Mouse (Mus musculus): Measurements from ENCODE around the gene Arhgef3.

Arhgef3 gene

DNA sequence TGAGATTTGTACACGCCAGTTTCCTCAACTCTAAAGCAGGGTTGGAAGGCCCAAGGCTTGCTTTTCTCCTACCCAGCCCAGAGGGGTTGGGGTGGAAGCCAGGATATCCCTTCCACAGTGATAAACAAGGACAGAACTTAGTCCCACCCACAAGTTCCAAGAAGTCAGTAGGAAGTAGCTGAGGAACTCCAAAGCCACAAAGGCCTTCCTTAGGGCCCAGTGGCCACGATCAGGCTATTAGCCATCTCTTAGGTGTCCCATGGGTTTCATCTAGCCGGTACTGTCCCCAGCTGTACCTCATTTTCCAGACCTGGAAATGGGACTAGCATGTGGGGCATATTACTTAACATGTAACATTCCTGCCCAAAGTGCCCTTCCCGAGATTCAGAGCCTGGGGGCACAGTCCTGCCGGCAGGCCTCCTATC, 236.4 kb downstream of the Arhgef3 start:
- DNase-seq = no peak

DNA sequence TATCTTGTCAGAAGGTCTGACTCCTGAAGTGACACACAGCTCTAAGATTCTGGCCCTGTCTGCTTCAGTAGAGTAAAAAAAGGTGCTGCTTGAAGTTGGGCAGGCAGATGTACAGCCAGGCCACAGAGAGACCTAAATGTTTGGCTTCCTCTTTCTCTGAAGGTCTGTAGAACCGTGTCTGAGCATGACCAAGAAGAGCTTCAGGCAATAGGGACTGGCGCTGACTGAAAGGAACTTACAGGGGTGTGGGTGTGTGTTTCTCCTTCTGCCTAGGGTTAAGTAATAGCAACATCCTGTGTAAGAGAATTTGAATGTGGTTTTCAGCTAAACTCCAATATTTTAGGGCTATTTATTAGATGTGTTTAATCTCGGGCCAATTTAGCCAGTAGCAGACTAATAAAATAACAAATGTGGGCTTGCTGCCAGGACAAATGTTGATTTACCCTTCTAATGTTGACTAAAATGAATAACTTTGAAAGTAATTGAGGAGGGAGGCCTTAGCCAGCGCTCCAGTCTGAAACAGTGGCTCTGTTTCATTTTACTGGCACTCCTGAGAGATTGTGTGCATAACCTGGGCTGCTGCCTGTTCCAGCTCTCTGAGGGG, 236.9 kb downstream of the Arhgef3 start:
- peak; percentile 58 for DNase-seq

DNA sequence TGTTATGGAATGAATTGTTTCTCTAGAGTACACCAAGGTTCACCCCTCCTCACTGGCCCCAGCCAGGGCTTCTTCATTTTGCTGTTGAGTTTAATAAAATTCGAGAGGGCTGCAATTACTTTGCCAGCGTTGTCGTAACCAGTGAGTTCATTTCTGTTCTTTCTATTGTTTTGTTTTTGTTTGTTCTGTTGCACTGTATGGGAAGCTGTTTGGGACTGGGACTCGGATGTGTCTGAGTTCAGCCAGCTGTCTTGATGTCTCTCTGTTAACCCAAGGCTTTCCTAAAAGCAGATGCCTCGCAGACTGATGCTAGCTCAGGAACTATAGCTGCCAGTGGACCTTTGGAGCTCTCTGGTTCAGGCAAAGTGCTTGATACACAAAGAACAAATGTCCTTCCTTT, 237.8 kb downstream of the Arhgef3 start:
- no peak for DNase-seq

DNA sequence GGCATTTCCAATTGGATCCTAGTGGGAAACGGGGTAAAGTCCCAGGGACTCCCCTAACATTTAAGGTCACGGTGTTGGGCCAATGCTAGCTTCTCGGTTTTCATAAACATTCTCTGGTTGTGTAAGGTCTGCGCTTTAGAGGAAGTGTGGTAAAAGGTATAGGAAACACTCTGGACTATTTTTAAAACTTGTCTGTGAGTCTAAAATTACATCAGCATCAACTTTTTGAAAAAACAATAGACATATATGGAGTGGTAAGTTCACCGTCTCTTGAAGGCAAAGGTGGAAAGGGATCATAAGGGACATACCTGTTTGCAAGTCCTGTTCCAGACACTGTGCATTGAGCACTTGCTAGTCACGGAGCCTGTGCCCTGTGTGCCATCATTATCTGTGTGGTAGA, 240.5 kb downstream of the Arhgef3 start:
- no peak for DNase-seq

DNA sequence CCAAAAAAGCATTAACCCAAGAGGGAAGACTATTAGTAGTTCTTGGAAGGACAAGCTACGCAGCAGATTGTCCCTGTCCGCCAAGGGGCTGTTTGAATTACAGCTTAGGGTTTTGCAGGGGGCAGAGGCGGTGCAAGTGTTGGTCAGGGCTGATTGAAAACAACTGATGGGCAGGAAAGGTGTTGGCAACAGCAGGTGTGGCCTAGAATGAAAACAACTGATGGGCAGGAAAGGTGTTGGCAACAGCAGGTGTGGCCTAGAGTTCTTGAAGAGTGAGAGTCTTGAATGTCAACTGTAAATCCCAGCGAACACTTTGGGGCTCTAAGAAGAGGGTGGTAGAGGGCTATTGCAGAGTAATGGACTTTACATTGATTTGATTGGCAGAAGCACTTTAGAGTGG, 241.2 kb downstream of the Arhgef3 start:
- DNase-seq = no peak

DNA sequence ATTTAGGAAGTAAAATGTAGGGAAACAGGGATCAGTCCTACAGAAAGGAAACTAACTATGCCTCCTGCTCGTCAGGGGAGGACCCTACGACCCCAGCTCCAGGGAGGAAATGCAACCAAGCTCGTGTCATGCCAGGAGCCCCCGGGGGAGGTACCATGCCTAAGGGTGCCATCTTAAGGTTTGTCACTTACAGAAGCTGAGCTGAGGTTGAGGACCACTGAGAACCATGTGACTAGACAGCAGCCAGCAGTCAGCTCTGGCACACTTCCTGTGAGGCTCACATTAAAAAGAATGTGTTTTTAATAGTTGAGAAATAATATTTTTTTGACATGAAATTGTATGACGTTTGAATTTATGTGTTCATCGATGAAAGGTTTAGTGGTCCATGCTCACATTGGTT, 242.4 kb downstream of the Arhgef3 start:
- no peak for DNase-seq

DNA sequence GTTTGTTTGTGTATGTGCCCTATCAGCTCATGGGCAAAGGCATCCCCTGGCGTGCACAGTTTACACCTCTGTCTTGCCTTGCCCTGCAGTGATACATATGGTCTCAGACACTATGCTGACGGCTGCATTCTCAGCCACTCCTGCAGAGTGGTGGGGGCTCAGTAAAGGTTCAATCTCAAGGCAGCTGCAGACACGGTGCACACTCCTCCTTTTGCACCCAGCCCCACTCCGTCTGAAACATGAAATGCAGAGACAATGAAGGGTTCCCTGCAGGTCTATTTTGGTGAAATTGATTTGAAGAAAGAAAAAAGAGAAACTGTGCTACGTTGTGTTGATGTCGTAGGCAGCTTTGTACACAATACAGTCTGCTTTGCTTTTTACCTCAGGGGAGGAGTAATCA, 243.5 kb downstream of the Arhgef3 start:
- DNase-seq = no peak

DNA sequence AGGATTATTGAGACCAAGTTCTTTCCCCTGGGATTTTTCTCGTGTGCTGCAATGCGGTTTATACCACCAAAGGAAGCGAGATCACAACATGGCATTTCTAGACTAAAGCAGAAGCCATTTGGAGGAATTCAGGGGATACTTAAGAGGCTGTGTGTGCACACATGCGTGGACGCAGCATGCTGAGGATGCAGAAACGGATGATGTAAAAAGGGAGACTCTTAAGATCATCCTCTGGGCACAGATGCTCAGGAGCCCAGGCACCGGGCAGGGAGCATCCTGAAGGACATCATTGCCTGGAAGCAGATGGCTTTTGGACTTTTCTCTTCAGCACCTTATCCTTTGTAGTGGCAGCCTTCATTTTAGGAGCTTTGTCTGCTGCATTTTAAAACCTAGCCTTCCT, 246.2 kb downstream of the Arhgef3 start:
- no peak for DNase-seq

DNA sequence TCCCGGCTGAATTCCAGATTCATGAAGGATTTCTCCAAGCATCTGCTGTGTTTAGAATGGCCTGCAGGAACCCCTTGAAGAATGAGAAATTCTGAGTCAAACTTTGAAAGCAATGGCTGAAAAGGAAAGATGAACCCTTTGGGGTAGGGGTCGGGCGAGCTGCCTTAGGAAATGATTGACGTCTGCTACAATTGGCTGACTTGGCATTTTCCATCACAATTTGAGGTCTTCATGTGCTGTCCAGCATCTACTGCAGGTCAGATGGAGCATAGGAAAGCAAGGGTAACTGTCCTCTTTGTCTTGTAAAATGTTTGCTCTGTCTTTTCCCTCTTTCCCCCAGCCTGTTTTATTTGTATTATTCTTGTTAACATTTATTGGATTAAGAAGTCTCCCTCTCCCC, 246.8 kb downstream of the Arhgef3 start:
- no peak for DNase-seq

DNA sequence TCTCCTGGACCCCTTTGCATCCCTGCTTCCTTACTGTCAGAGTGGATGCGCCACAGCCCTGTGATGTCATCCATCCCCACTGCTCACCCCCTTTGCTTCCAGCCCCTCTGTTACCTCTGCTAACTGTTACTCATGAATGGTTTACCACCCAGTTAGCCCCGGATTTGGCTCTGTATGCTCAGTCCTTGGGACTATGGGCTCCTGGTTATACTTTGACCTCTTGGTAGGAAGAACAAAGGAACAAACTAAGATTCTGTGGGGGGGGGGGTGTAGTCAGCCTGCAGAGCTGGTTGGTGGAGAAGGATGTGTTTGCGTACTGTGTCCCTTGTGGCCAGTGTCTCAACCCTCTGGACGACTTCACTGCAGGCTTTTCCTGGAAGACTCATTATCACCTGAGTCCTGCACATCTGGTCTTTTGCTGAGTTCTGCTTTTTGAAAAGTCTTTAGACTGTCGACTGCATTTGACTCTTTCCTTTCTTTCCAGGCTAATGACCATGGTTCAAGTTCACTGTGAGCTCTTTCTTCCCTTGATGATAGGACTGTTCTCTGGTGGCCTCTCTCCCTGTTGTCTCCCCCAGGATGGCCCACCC, 250.1 kb downstream of the Arhgef3 start:
- DNase-seq = no peak

DNA sequence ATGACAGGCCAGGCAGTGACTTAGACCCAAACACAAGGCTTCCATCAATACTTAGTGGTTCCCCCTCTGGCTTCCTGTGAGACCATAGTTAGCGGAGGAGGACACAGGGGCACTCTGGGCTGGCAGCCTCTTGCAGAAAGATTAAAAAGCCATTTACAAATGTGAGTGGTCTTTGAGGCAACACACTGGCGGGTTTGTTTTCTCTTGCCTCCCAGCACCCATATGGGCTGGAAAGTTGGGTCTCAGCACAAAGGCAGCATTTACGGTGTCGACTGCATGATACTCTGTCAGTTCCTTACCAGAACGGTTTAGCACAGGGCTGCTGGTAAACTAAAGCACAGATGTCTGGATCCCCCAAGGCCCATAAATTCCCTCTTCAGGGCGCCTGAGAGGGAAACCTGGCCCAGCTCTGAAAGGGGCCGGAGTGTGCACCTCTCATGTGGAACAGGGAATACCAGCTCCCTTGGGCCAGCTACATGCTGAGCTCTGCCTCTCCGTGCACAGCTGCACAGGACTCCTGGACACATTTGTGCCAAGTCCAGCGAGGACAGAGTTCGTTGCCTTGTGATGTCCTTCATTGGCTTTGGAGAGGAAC, 252.5 kb downstream of the Arhgef3 start:
- no peak for DNase-seq

DNA sequence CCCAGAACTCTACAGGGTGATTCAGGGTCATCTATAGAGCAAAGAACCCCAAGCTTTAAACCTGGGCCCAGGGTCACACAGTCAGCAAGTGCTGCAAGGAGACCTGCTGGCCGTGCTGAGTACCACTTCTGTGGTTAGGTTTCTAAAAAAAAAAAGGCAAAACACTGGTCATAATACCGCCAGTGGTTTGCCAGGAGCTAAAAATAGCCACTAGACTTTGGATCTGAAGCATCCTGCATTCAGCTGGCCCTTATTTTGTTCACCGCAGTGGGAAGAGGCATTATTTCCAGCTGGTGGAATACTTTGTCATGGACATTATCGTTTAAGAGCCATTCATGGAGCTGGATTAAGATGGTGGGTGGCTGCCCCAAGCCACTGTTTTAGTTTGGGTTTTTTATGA, 253.9 kb downstream of the Arhgef3 start:
- no peak for DNase-seq

DNA sequence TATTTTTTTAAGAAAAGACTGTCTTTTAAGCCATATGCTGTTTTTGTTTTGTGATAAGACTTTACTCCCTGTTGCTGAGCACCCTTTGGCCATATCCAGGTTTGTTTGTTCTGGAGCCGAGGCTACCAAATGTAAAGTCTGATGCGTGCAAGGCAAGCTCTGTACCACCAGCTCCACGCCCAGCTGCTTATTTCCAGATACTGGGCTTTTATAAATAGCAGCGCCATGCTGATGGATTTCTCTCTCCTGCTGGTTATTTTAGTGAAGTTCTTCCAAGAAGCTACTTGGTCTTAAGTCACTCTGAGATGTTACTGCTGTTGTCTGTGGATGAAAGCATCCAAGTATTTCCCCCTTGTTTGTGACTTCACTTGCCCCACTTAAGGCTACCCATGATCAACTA, 254.8 kb downstream of the Arhgef3 start:
- no peak for DNase-seq

DNA sequence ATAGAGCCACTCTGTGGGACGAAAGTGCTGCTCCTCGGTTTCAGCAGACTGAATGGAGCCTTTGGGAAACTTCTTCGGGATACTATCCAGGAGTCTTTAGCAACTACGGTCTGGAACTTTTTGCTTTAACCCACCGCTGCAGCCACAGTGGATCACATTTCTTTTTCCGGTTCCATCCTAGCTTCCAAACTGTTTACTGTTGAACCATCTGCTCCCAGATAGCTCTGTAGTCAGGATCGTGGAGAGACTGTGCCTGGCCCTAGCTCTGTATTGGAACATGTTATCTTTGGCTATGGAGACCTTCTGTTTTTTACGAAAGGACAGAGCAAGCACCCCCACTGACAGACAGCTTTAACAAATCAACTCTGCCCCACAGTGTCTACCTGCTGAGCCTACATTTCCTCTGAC, 257.0 kb downstream of the Arhgef3 start:
- DNase-seq = no peak

DNA sequence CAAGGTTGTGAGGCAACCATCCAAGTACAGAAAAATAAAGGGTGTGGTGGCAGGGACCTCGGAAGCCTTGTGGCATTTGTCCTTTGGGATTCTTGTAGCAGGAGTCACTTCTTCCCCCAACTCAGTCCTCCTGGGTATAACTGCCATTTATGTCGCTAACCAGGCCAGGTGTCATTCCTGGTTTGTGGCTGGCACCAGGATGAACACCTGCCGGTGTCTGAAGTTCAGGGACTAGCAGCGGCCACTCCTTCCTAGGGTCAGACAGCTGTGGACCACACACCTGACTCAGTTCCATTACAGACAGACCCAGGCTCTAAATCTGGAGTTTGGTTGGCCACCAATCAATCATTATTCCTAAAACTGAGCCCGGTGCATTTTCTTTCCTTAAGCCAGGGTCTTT, 258.8 kb downstream of the Arhgef3 start:
- no peak for DNase-seq

DNA sequence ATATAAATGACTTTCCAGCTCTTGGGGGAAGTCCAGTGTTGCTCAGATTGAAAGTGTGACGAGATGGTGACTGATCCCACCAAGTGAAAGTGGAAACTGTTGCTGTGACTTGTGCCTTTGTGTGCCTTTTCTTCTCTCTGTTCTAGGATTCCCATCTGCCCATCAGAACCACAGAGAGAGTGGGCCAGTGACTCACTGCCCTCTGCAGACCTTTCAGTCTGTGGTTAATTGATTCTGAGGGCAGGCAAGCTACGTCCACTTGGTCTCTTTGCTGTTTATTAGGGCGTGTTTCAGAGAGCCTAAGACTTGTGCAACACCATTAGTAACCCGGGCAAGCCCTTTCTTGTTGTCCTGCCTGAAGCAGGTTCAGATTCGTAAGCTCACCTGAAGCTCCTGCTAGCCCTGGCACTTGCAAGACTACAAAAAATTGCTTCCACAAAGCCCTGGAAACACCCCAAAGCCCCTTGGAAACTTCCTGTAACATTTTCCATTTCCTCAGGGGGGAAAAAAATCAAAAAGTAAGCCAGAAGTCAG, 261.5 kb downstream of the Arhgef3 start:
- DNase-seq = no peak

DNA sequence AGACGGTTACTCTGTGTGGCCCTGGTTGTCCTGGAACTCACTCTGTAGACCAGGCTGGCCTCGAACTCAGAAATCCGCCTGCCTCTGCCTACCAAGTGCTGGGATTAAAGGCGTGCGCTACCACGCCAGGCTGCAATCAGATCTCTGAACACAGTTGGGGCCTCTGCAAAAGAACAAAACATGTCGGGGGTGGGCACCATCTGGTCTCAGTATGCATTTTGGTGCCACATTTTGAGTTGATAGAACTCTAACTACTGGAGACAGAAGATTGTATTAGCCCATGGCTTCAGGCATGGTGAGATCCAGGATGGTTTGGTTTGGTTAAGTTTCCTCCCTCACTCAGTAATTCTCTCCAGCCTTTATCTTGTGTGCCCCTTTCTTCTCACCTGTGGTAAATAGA, 264.0 kb downstream of the Arhgef3 start:
- no peak for DNase-seq

DNA sequence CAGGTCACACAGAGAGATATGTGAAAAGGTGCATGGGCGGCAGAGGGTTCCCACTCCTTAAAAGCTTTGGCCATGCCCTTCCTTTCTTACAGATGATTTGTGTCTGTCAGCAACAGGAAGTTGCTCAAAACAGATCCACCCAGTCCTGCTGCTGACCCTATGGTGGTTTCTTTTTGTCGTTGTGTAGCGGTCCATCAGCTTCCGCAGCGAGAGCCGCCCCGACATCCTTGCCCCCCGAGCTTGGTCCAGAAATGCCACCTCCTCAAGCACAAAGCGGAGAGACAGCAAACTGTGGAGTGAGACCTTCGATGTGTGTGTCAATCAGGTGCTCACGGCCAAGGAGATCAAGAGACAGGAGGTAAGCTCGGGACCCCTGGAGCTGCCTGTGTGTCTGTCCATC, 264.7 kb downstream of the Arhgef3 start:
- no peak for DNase-seq

DNA sequence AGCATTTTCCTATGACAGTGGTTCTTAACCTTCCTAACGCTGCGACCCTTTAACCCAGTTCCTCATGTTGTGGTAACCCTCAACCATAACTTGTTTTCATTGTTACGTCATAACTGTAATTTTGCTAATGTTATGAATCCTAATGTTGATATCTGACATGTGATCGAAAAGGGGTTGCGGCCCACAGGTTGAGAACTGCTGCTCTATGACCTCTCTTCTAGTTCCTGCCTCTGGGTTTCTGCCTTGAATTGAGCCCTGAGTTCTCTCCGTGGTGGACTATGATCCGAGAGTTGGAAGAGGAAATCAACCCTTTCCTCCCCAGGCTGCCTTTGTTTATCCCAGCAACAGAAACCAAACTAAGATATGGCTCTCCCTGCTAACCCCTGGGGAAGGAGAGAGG, 266.8 kb downstream of the Arhgef3 start:
- no peak for DNase-seq

DNA sequence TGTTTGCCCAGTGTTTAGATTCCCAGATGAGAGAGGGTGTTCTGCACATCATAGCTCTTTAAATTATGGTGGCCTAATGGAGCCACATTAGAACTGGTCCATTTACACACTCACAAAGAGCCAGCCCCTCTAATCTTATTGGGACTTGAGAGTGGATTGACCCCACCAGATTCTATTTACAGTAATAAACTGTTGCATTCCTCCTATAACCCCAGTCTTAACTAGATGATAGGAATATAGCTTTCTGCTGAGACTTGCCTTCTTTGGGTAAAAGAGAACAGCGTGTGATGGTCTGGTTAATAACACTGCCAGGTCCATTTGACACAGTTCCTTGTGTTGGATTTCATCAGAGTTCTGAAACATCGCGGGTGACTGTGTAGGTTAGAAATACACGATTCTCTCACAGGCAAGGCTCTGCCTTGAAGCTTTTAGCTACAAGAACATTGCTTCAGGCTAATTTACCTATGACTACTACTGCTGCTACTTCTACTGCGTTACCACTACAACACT, 268.7 kb downstream of the Arhgef3 start:
- DNase-seq = no peak

DNA sequence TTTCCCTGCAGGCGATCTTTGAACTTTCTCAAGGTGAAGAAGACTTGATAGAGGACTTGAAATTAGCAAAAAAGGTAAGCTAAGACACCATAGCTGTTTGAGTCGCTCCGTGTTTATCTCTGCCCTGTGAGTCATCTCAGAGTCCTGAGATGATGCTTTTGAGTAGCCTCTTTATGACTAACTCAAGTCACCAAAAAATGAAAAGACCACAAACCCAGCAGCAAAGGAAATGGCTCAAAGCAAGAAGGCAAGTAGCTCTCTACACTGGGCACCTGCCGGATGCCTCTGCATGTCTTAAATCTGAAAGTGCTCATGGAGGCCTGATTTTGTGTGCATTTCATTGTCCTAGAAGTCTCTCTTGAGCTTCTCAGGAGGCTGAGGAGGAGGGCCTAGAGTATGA, 269.4 kb downstream of the Arhgef3 start:
- no peak for DNase-seq

DNA sequence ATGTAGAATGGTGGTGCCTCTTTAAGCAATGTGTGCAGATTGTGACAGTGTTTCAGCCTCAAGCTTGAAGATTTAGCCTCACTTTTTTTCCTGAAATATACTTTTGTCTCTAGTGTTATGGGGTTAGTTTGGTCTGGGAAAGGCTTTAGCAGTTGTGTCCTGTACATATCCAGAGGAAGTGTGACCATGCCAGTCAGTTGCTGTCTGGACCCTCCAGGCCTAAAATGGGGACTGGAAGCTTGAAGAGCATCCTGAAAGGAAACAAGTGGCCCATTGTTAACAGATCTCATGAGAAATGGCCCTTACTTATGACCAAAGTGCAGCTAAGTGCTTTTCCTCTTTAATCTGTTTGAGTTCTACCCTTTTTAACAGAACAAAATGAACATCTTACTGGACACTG, 273.9 kb downstream of the Arhgef3 start:
- no peak for DNase-seq

DNA sequence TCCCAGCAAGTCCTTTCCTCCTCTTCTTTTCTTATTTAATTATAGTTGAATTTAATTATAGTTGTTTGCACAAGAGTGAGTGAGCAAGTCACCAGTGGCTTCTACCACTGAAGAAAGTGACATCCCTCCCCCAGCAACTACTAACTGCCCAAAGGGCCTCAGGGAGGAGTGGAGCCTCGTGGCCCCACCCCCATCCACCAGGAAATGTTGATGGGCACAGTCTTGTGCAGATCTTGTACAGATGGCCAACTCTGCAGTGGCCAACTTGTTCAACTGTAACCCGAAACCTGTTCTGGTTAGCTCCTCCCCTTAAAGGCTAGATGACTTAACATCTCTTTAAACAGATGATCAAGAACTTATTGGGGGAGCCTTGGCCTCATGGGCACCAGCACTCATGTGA, 275.0 kb downstream of the Arhgef3 start:
- DNase-seq = no peak

DNA sequence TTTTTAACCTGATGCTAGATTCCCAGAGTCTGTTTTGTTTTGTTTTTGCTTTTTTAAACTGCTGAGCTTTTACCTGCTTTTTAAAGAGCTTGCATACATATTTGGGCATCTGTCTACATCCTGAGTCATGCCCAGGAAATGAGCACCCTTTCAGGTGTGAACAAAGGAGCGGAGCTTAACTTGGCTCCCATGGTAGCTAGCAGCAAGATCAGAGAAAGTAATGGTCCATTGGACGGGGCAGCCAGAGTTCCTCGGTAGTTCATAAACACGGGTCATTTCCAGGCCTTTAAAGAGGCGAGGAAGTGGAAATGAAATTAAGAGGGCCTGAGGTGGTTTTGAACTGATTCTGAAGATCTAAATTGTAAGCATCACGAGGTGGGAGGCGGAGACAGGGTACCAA, 276.0 kb downstream of the Arhgef3 start:
- DNase-seq = no peak

Data from layer of hippocampus, adult 9-11 months (tissue).